Mouse (Mus musculus): Measurements from ENCODE around the gene Cyp24a1. TPM values are rescaled to one million over a fixed set of nuclear protein-coding genes. Genes with fewer than 3 reads are reported as not detected.

Gene Cyp24a1
- total and polyA plus RNA-seq, 3 experiments, result 0.01 TPM; not detected in 2

GRCm38 (mm10) chr2:170534803-170535174, 37.8 kb upstream of the Cyp24a1 start:
- Histone ChIP-seq H3K9me3 (replicated peaks; ENCODE audit: insufficient read depth, low read length) (no peaks in the 10 kb centered on the region), H3K9ac (ENCODE audit: control insufficient read depth, low read depth, low read length, poor library complexity, severe bottlenecking) (no peak overlapping the region), H3K4me1 (ENCODE audit: control insufficient read depth in 1 of 2, insufficient read depth in 2 of 2, low read length in 2 of 2) (no peaks in the 10 kb centered on the region), H3K79me2 (ENCODE audit: control insufficient read depth, insufficient read depth, low read length, poor library complexity) (no peaks in the 10 kb centered on the region), H3K27ac (ENCODE audit: control insufficient read depth, low read depth, low read length) (no peak overlapping the region), H3K4me3 (ENCODE audit: control insufficient read depth in 1 of 2, insufficient read depth in 1 of 2, low read depth in 2 of 2, low read length in 2 of 2) (no peak overlapping the region), H3K36me3 (ENCODE audit: control insufficient read depth in 1 of 2, insufficient read depth in 2 of 2, low read length in 2 of 2) (no peaks in the 10 kb centered on the region), H3K27me3 (ENCODE audit: control insufficient read depth in 1 of 2, insufficient read depth in 2 of 2, low read length in 2 of 2) (no peaks in the 10 kb centered on the region)
- DNase-seq (ENCODE audit: low read depth, low spot score), result no peak
- no peak for TF ChIP-seq MAX (IDR thresholded peaks at IDR 0.05; ENCODE audit: low read length)
- no peak for TF ChIP-seq MYB (IDR thresholded peaks at IDR 0.05; ENCODE audit: low read depth, low read length)
- no peak for TF ChIP-seq TBP (IDR thresholded peaks at IDR 0.05; ENCODE audit: low read depth, low read length)
- TF ChIP-seq CHD2 (IDR thresholded peaks at IDR 0.05; ENCODE audit: low read length), result no peak
- no peak for TF ChIP-seq ZMIZ1 (IDR thresholded peaks at IDR 0.05; ENCODE audit: low read depth, low read length)
- no peak for TF ChIP-seq ZKSCAN1 (IDR thresholded peaks at IDR 0.05; ENCODE audit: low read depth, low read length)
- no peak for TF ChIP-seq ZC3H11A (IDR thresholded peaks at IDR 0.05; ENCODE audit: low read depth, low read length)
- TF ChIP-seq ETS1 (IDR thresholded peaks at IDR 0.05; ENCODE audit: low read depth, low read length), result no peak
- TF ChIP-seq JUND (IDR thresholded peaks at IDR 0.05; ENCODE audit: low read depth, low read length), result no peak
- no peak for TF ChIP-seq MAFK (IDR thresholded peaks at IDR 0.05; ENCODE audit: borderline replicate concordance, low read depth, low read length)
- TF ChIP-seq RAD21 (IDR thresholded peaks at IDR 0.05; ENCODE audit: low read depth, low read length), result no peak

GRCm38 (mm10) chr2:170534116-170534802, 37.3 kb upstream of the Cyp24a1 start:
- no peaks in the 10 kb centered on the region for H3K27me3 ChIP-seq (ENCODE audit: control insufficient read depth in 1 of 2, insufficient read depth in 2 of 2, low read length in 2 of 2)

GRCm38 (mm10) chr2:170530256-170530655, 33.3 kb upstream of the Cyp24a1 start:
- no peak for DNase-seq (ENCODE audit: low read depth, low spot score)
- no peaks in the 10 kb centered on the region for H3K27me3 ChIP-seq (ENCODE audit: control insufficient read depth in 1 of 2, insufficient read depth in 2 of 2, low read length in 2 of 2)
- no peaks in the 10 kb centered on the region for H3K79me2 ChIP-seq (ENCODE audit: control insufficient read depth, insufficient read depth, low read length, poor library complexity)
- no peak overlapping the region for H3K9ac ChIP-seq (ENCODE audit: control insufficient read depth, low read depth, low read length, poor library complexity, severe bottlenecking)
- H3K36me3 ChIP-seq (ENCODE audit: control insufficient read depth in 1 of 2, insufficient read depth in 2 of 2, low read length in 2 of 2), result no peaks in the 10 kb centered on the region
- H3K9me3 ChIP-seq (replicated peaks; ENCODE audit: insufficient read depth, low read length), result no peaks in the 10 kb centered on the region
- H3K27ac ChIP-seq (ENCODE audit: control insufficient read depth, low read depth, low read length), result no peak overlapping the region
- no peaks in the 10 kb centered on the region for H3K4me1 ChIP-seq (ENCODE audit: control insufficient read depth in 1 of 2, insufficient read depth in 2 of 2, low read length in 2 of 2)
- TF ChIP-seq CHD1 (IDR thresholded peaks at IDR 0.05; ENCODE audit: low read depth, low read length), result no peak
- TF ChIP-seq POLR2AphosphoS5 (IDR thresholded peaks at IDR 0.05; ENCODE audit: borderline replicate concordance, low read depth, low read length), result no peak
- TF ChIP-seq GABPA (IDR thresholded peaks at IDR 0.05; ENCODE audit: low read depth, low read length), result no peak
- no peak for TF ChIP-seq ZKSCAN1 (IDR thresholded peaks at IDR 0.05; ENCODE audit: low read depth, low read length)
- TF ChIP-seq USF1 (IDR thresholded peaks at IDR 0.05; ENCODE audit: low read depth, low read length), result no peak
- TF ChIP-seq SIN3A (IDR thresholded peaks at IDR 0.05; ENCODE audit: low read length), result no peak
- no peak for TF ChIP-seq SMC3 (IDR thresholded peaks at IDR 0.05; ENCODE audit: low read depth, low read length)
- TF ChIP-seq ZC3H11A (IDR thresholded peaks at IDR 0.05; ENCODE audit: low read depth, low read length), result no peak
- no peak for TF ChIP-seq RAD21 (IDR thresholded peaks at IDR 0.05; ENCODE audit: low read depth, low read length)
- TF ChIP-seq EP300 (IDR thresholded peaks at IDR 0.05; ENCODE audit: low read depth in 1 of 2, low read length in 2 of 2), result no peak
- TF ChIP-seq USF2 (IDR thresholded peaks at IDR 0.05; ENCODE audit: borderline replicate concordance in 1 of 2, insufficient read depth in 1 of 2, low read depth in 1 of 2, low read length in 2 of 2), result no peak
- TF ChIP-seq UBTF (IDR thresholded peaks at IDR 0.05; ENCODE audit: borderline replicate concordance, insufficient read depth, low read depth, low read length), result no peak
- no peak for TF ChIP-seq MAX (IDR thresholded peaks at IDR 0.05; ENCODE audit: low read length)
- no peak for TF ChIP-seq POLR2AphosphoS2 (IDR thresholded peaks at IDR 0.05; ENCODE audit: low read length)
- H3K4me3 ChIP-seq (ENCODE audit: control insufficient read depth in 1 of 2, insufficient read depth in 1 of 2, low read depth in 2 of 2, low read length in 2 of 2), result no peak overlapping the region

More at GRCm38 (mm10) chr2:170534116-170534802, 37.3 kb upstream of the Cyp24a1 start:
- TF ChIP-seq MEF2A (IDR thresholded peaks at IDR 0.05; ENCODE audit: extremely low read depth, insufficient replicate concordance, low read depth, low read length, poor library complexity, severe bottlenecking), result no peak
- no peak for TF ChIP-seq CHD2 (IDR thresholded peaks at IDR 0.05; ENCODE audit: low read length)
- TF ChIP-seq POLR2AphosphoS2 (IDR thresholded peaks at IDR 0.05; ENCODE audit: low read length), result no peak
- TF ChIP-seq CHD1 (IDR thresholded peaks at IDR 0.05; ENCODE audit: low read depth, low read length), result no peak
- TF ChIP-seq USF2 (IDR thresholded peaks at IDR 0.05; ENCODE audit: borderline replicate concordance in 1 of 2, insufficient read depth in 1 of 2, low read depth in 1 of 2, low read length in 2 of 2), result no peak
- Histone ChIP-seq H3K27ac (ENCODE audit: control insufficient read depth, low read depth, low read length) (no peak overlapping the region), H3K9ac (ENCODE audit: control insufficient read depth, low read depth, low read length, poor library complexity, severe bottlenecking) (no peak overlapping the region), H3K36me3 (ENCODE audit: control insufficient read depth in 1 of 2, insufficient read depth in 2 of 2, low read length in 2 of 2) (no peaks in the 10 kb centered on the region), H3K4me3 (ENCODE audit: control insufficient read depth in 1 of 2, insufficient read depth in 1 of 2, low read depth in 2 of 2, low read length in 2 of 2) (no peak overlapping the region), H3K9me3 (replicated peaks; ENCODE audit: insufficient read depth, low read length) (no peaks in the 10 kb centered on the region), H3K79me2 (ENCODE audit: control insufficient read depth, insufficient read depth, low read length, poor library complexity) (no peaks in the 10 kb centered on the region), H3K4me1 (ENCODE audit: control insufficient read depth in 1 of 2, insufficient read depth in 2 of 2, low read length in 2 of 2) (no peaks in the 10 kb centered on the region)
- no peak for DNase-seq (ENCODE audit: low read depth, low spot score)

Data from MEL (cell line).